8 mouse cellular contexts compared by ENCODE assay signal in genomic region chr11:109611303-109612149, GRCm38 (mm10). TPM values are rescaled to one million over a fixed set of nuclear protein-coding genes. Genes with fewer than 3 reads are reported as not detected.
DNase-seq lines count a peak whose midpoint lies in the region; ATAC-seq and TF ChIP-seq lines count a peak whose summit lies in the region.

Gene Wipi1, minus strand, starts transcription at chr11:109611967.

- DNase-seq in G1E (ENCODE audit: low spot score): peak; percentile 91
- peak; percentile 97 to 98 for DNase-seq in cerebellum, adult 18-20 months
- DNase-seq in heart, postnatal 36 days: peak; percentile 98 to 99
- peak; percentile 97 to 99 for DNase-seq in layer of hippocampus, adult 2 months (ENCODE audit: low spot score in 2 of 2)
- peak; percentile 99 for DNase-seq in lung, embryonic 14.5 days
- peak; percentile 90 for DNase-seq in thymus, adult 2 months

- peak within 1 kb of the TSS; percentile 13 for H3K27ac ChIP-seq in forebrain, embryonic 16.5 days (ENCODE audit: low read length)
- peak within 1 kb of the TSS; percentile 96 for H3K27ac ChIP-seq in layer of hippocampus, adult 2 months
- peak within 1 kb of the TSS; percentile 88 for H3K27ac ChIP-seq in lung, embryonic 14.5 days (ENCODE audit: low read depth)
- H3K27ac ChIP-seq in olfactory bulb, adult 2 months (ENCODE audit: insufficient read depth, low read depth, low read length): peak within 1 kb of the TSS; percentile 33; the same call in 1 of the 2 replicates
- no peak within 1 kb of the TSS for H3K27ac ChIP-seq in thymus, adult 2 months (ENCODE audit: control insufficient read depth, insufficient read depth, low read length)

- peak within 1 kb of the TSS; percentile 90 for H3K4me3 ChIP-seq in G1E (ENCODE audit: low read depth, low read length)
- peak within 1 kb of the TSS; percentile 78 for H3K4me3 ChIP-seq in forebrain, embryonic 16.5 days (replicated peaks; ENCODE audit: low read length)
- peak within 1 kb of the TSS; percentile 98 for H3K4me3 ChIP-seq in layer of hippocampus, adult 2 months
- H3K4me3 ChIP-seq in lung, embryonic 14.5 days (ENCODE audit: low read depth, low read length): peak within 1 kb of the TSS; percentile 76
- H3K4me3 ChIP-seq in olfactory bulb, adult 2 months (ENCODE audit: insufficient read depth, low read depth, low read length): peak within 1 kb of the TSS; percentile 95
- H3K4me3 ChIP-seq in thymus, adult 2 months (ENCODE audit: control insufficient read depth, insufficient read depth, low read length): peak within 1 kb of the TSS; percentile 50

- intact Hi-C loops in heart, postnatal 36 days (cut with DNase I): loop anchor here (2.0 to 10.0 kb wide), 2 partner anchors 15 to 277 kb away; no protein-coding TSS in a partner anchor

- peaks cover 63% of the 10 kb centered on the region for H3K4me1 ChIP-seq in G1E (ENCODE audit: insufficient read depth, low read depth, low read length)
- peaks cover 9% of the 10 kb centered on the region for H3K4me1 ChIP-seq in forebrain, embryonic 16.5 days (replicated peaks; ENCODE audit: control insufficient read depth, insufficient read depth, low read length)
- 0 out of 2 replicates have a peak, but pooled peaks cover 5% of the 10 kb centered on the region for H3K4me1 ChIP-seq in lung, embryonic 14.5 days (ENCODE audit: insufficient read depth)
- peaks cover 8% of the 10 kb centered on the region for H3K4me1 ChIP-seq in olfactory bulb, adult 2 months (ENCODE audit: control insufficient read depth, insufficient read depth, low read length)
- H3K4me1 ChIP-seq in thymus, adult 2 months (replicated peaks; ENCODE audit: control insufficient read depth, insufficient read depth, low read length): peaks cover 18% of the 10 kb centered on the region

- H3K4me2 ChIP-seq in forebrain, embryonic 16.5 days (ENCODE audit: low read length): peak within 1 kb of the TSS; percentile 88
- peak within 1 kb of the TSS; percentile 75 for H3K4me2 ChIP-seq in lung, embryonic 14.5 days

- no peaks in the 10 kb centered on the region for H3K9me3 ChIP-seq in G1E (replicated peaks)
- no peaks in the 10 kb centered on the region for H3K9me3 ChIP-seq in forebrain, embryonic 16.5 days (ENCODE audit: control insufficient read depth, low read length)
- no peaks in the 10 kb centered on the region for H3K9me3 ChIP-seq in lung, embryonic 14.5 days (ENCODE audit: low read depth, low read length)

- TF ChIP-seq POLR2A in olfactory bulb, adult 2 months (IDR thresholded peaks at IDR 0.05; ENCODE audit: insufficient read depth, low read depth, low read length): peak; percentile 51; the same call in 1 of the 2 replicates
- no peak for TF ChIP-seq POLR2A in thymus, adult 2 months (IDR thresholded peaks at IDR 0.05; ENCODE audit: control insufficient read depth, extremely low read depth, insufficient read depth, low read length, poor library complexity)

- H3K9ac ChIP-seq in forebrain, embryonic 16.5 days (replicated peaks; ENCODE audit: low read depth, low read length): peak within 1 kb of the TSS; percentile 68
- H3K9ac ChIP-seq in lung, embryonic 14.5 days: peak within 1 kb of the TSS; percentile 83

- TF ChIP-seq CTCF in G1E (IDR thresholded peaks at IDR 0.05; ENCODE audit: low read depth, low read length): no peak
- no peak for TF ChIP-seq CTCF in layer of hippocampus, adult 2 months (conservative IDR thresholded peaks at IDR 0.05)
- no peak for TF ChIP-seq CTCF in lung, embryonic 14.5 days (IDR thresholded peaks at IDR 0.05; ENCODE audit: low read depth)
- TF ChIP-seq CTCF in olfactory bulb, adult 2 months (IDR thresholded peaks at IDR 0.05; ENCODE audit: insufficient read depth, low read depth, low read length): no peak
- 0 out of 2 replicates have a peak, but pooled peaks have one; percentile 7 for TF ChIP-seq CTCF in thymus, adult 2 months (IDR thresholded peaks at IDR 0.05; ENCODE audit: borderline replicate concordance, control insufficient read depth, extremely low read depth, insufficient read depth, low read length, poor library complexity)

- peaks cover 3% of the 10 kb centered on the region for H3K36me3 ChIP-seq in G1E (replicated peaks)
- no peaks in the 10 kb centered on the region for H3K36me3 ChIP-seq in forebrain, embryonic 16.5 days (ENCODE audit: control insufficient read depth, insufficient read depth)
- H3K36me3 ChIP-seq in lung, embryonic 14.5 days (ENCODE audit: insufficient read depth): no peaks in the 10 kb centered on the region
- no peaks in the 10 kb centered on the region for H3K36me3 ChIP-seq in thymus, adult 2 months (ENCODE audit: control insufficient read depth, insufficient read depth, low read length)

- H3K27me3 ChIP-seq in G1E (ENCODE audit: insufficient read depth, low read length): no peaks in the 10 kb centered on the region
- H3K27me3 ChIP-seq in forebrain, embryonic 16.5 days (replicated peaks; ENCODE audit: control insufficient read depth, insufficient read depth, low read length): 0 out of 2 replicates have a peak, but pooled peaks cover 2% of the 10 kb centered on the region
- no peaks in the 10 kb centered on the region for H3K27me3 ChIP-seq in lung, embryonic 14.5 days (ENCODE audit: insufficient read depth, low read length)
- no peaks in the 10 kb centered on the region for H3K27me3 ChIP-seq in thymus, adult 2 months (ENCODE audit: control insufficient read depth, insufficient read depth, low read length)

- ATAC-seq in G1E (ENCODE audit: extremely low read depth, insufficient number of reproducible peaks, low FRiP score, poor library complexity, severe bottlenecking): peak; percentile 86
- peak; percentile 94 for ATAC-seq in forebrain, embryonic 16.5 days
- ATAC-seq in lung, embryonic 14.5 days (ENCODE audit: insufficient read depth): peak; percentile 96

- WGBS in forebrain, embryonic 16.5 days: under 1% methylated on average over 55 of the region's 58 CpGs
- WGBS in lung, embryonic 14.5 days: 1% methylated on average over 56 of the region's 58 CpGs
- WGBS in olfactory bulb, adult 2 months: under 1% methylated on average over 58 of the region's 58 CpGs
- WGBS in thymus, adult 2 months: 1% methylated on average over 58 of the region's 58 CpGs

RNA-seq across cellular contexts. Expression of gene Wipi1, which starts in this region (rescaled TPM):
- total RNA-seq in G1E (2014; fragmentation: Nextera tagmentation): 14.0 and 15.0 TPM in 2 replicates
- 4.8 and 5.0 TPM in 2 replicates for total RNA-seq in G1E (2017)
- 12.6 and 15.4 TPM in 2 replicates for polyA plus RNA-seq in G1E (2012)
- polyA plus RNA-seq in forebrain, embryonic 16.5 days (2015; fragmentation: Nextera tagmentation; extraction: Ambion mirVana): 14.0 and 14.4 TPM in 2 replicates
- 100 to 1,000 TPM; 116 TPM for total RNA-seq in heart, postnatal 36 days (2021)
- 10 to 100 TPM; 21.6 to 22.2 TPM for total RNA-seq in layer of hippocampus, adult 2 months (2021)
- 24.1 and 24.9 TPM in 2 replicates for polyA plus RNA-seq in lung, embryonic 14.5 days (2014; fragmentation: Nextera tagmentation; extraction: Ambion mirVana)
- polyA plus RNA-seq in olfactory bulb, adult 2 months (2012; ENCODE audit: insufficient read depth, insufficient read length, low replicate concordance, missing spikeins): not detected in 2 replicates
- 4.7 and 7.0 TPM in 2 replicates for polyA plus RNA-seq in thymus, adult 2 months (2012; rRNA removed)

Comparison
In these comparisons a context has a peak if more than half of its experiments do, and no peak if none do; other contexts are left out.
1. RNA of gene Wipi1 (total RNA-seq): 116 TPM in heart, postnatal 36 days; 21.6 to 22.2 TPM in layer of hippocampus, adult 2 months and 4.8 to 15.0 TPM in G1E; every median in the first group is over 4 times any median in the second.
2. Peak in every context shown above with its lines, with median percentiles within 50 percentile points of each other: ATAC-seq, DNase-seq and H3K4me3 ChIP-seq.